Mouse (Mus musculus) G1E (cell line): ENCODE measurements around the gene Itsn1.

Source experiments
- CTCF ChIP-seq: IDR thresholded peaks from 2 replicates; pipeline ENCODE4 v1.5.1; 2012; ENCODE audit warnings: low read depth, low read length, inconsistent platforms, mixed read lengths
- GATA1 ChIP-seq: IDR thresholded peaks from 2 replicates; pipeline ENCODE4 v1.6.1; 2012; ENCODE audit warnings: borderline replicate concordance, low read length, inconsistent platforms, mixed read lengths
- GATA2 ChIP-seq: IDR thresholded peaks from 2 replicates; pipeline ENCODE4 v1.6.1; 2012; ENCODE audit warnings: low read depth, low read length, inconsistent platforms, borderline replicate concordance
- POLR2AphosphoS5 ChIP-seq: IDR thresholded peaks from 2 replicates; pipeline ENCODE4 v1.6.1; 2012; ENCODE audit warnings: low read depth, low read length, inconsistent platforms; ENCODE audit not compliant: insufficient replicate concordance
- TAL1 ChIP-seq: conservative IDR thresholded peaks from 2 replicates; pipeline ENCODE4 v1.6.1; 2012; ENCODE audit warnings: low read depth, low read length, inconsistent platforms, mixed read lengths

GRCm38 (mm10) chr16:91710241-91710640, 18.8 kb upstream of the Itsn1 start:
- TF ChIP-seq TAL1 (no peak), CTCF (no peak), GATA2 (no peak), GATA1 (no peak), POLR2AphosphoS5 (no peak)
